Mouse (Mus musculus) MEL-GATA-1-ER (cell line): ENCODE measurements around the gene C1ql1.
A peak's percentile ranks its signal among the peaks of the same experiment; 100 is the strongest.

Source experiments
- DNase-seq: peaks from one replicate; pipeline ENCODE4 v3.0.0-alpha.2; 2012; ENCODE audit warnings: low read depth; ENCODE audit errors: extremely low read depth

Gene C1ql1

DNA sequence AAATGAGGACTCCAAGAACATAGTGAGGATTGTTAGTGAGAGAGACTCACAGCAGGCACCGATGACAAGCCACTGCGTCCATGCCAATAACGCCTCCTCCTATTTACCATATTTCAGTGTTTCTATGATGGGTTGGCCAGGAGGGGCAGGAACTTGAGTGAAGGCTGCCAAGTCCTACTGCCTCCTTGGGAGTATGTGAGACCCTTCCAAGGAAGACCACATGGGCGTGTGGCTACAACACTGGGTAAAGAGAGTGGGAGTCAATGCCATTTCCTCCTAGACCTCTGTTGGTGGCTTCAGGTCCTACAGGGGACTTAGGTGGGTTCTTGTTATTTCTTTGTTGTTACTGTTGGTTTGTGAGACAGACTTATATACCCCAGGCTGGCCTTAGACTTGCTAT lies 45.3 kb downstream of the C1ql1 start:
- DNase-seq = no peak

GRCm38 (mm10) chr11:102900763-102901162 lies 45.7 kb downstream of the C1ql1 start, which contains the start of gene Gfap:
Gene Gfap (minus strand): TSS chr11:102900912.
- no peak for DNase-seq

DNA sequence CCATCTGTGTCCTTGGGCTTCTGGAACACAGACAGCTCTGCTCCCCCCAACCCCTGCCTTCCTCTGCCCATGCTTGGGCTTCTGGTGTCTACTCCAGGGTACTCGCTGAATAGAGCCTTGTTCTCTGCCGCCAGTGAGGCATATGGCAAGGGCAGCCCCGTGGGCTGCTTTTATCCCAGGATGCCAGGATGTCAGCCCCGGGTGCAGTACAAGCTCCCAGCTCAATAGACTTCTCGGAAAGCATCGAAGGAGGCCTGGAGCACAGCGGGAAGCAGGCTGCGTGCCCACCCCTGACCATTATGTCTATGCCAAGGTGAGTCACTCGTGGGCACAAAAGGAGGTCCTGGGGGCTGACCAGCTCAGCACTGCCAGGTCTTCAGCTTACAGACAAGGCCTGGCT lies 48.1 kb downstream of the C1ql1 start:
- no peak for DNase-seq

GRCm38 (mm10) chr11:102896641-102897040 lies 49.8 kb downstream of the C1ql1 start:
- no peak for DNase-seq

GRCm38 (mm10) chr11:102895779-102896178 lies 50.7 kb downstream of the C1ql1 start:
- DNase-seq = peak; percentile 67

- no peak for DNase-seq
These were observed 51.8 kb downstream of the C1ql1 start for GRCm38 (mm10) chr11:102894716-102895115.

DNA sequence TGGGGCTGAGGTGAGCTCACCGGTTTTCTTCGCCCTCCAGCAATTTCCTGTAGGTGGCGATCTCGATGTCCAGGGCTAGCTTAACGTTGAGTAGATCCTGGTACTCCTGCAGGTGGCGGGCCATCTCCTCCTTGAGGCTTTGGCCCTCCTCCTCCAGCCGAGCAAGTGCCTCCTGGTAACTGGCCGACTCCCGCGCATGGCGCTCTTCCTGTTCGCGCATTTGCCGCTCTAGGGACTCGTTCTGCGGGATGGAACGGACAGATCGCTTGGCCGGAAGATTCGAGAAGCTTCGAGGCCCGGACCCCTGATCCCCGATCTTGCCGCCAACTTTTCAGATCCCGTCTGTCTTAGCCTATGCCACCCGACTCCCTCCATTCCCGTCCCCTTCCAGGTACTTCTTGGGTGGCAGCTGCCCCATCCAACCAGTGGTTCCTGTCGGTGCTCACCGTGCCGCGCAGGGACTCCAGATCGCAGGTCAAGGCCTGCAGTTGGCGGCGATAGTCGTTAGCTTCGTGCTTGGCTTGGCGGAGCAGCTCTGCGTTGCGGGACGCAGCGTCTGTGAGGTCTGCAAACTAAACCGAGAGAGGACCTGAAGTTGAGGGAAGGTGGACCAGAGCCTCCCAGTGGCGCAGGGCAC lies 53.4 kb downstream of the C1ql1 start:
- no peak for DNase-seq

DNA sequence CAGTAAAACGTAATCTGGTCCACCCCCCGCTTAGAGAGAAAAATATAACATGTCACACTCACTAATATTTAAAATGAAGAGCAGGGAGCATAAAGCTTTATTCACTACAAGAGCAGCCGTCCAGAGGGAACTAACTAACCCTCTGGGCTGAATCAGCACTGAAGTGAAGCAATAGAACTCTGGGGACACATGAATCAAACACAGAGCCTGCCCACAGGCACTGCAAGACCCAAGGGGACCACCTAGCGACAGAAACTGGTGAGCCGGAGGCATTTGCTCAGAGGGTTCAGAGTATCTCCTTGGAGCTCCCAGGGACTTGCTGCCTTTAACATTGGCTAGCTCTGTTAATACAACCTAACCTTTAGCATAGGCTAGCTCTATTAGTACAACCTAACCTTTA lies 56.4 kb downstream of the C1ql1 start:
- no peak for DNase-seq
